Mouse (Mus musculus): ENCODE measurements around the gene Pkhd1.

GRCm38 (mm10) chr1:20544526-20544925 is 73.3 kb downstream of the Pkhd1 start:
- no peak for TF ChIP-seq CTCF (IDR thresholded peaks at IDR 0.05; ENCODE audit: insufficient read depth, low read depth, low read length)
- TF ChIP-seq POLR2A (IDR thresholded peaks at IDR 0.05; ENCODE audit: insufficient read depth, low read depth, low read length) = no peak

All from olfactory bulb, adult 2 months (tissue).